Mouse (Mus musculus) intestine, embryonic 14.5 days (tissue): ENCODE measurements around the gene G430095P16Rik. TPM values are rescaled to one million over a fixed set of nuclear protein-coding genes. Genes with fewer than 3 reads are reported as not detected.

Source experiments
- ATAC-seq: fragments of 200-750 bp; cut with Nextera tagmentation; replicated peaks from 2 replicates; pipeline ENCODE4 v1.8.0; 2017; ENCODE audit warnings: low read depth, moderate number of reproducible peaks, moderate TSS enrichment, moderate library complexity; ENCODE audit not compliant: low FRiP score, low TSS enrichment
- DNase-seq: peaks from one replicate; pipeline ENCODE4 v3.0.0-alpha.2; 2018; ENCODE audit warnings: low spot score
- H3K27ac ChIP-seq: fragments of 300-500 bp; sonication (generic); 2 replicates; pipeline ENCODE4 v1.5.1; 2014; ENCODE audit warnings: low read depth, mild to moderate bottlenecking, control low read depth
- H3K27me3 ChIP-seq: fragments of 300-500 bp; sonication (generic); replicated peaks from 2 replicates; pipeline ENCODE4 v1.6.1; 2014; ENCODE audit warnings: low read length, control low read depth; ENCODE audit not compliant: control insufficient read depth, insufficient read depth
- H3K36me3 ChIP-seq: fragments of 300-500 bp; sonication (generic); 2 replicates; pipeline ENCODE4 v1.6.1; 2014; ENCODE audit warnings: low read length, control low read depth; ENCODE audit not compliant: control insufficient read depth, insufficient read depth
- H3K4me1 ChIP-seq: fragments of 300-500 bp; sonication (generic); replicated peaks from 2 replicates; pipeline ENCODE4 v1.6.1; 2014; ENCODE audit warnings: low read length, control low read depth, mixed read lengths; ENCODE audit not compliant: control insufficient read depth, insufficient read depth
- H3K4me2 ChIP-seq: fragments of 300-500 bp; sonication (generic); 2 replicates; pipeline ENCODE4 v1.6.1; 2014; ENCODE audit warnings: low read length
- H3K4me3 ChIP-seq: fragments of 300-500 bp; sonication (generic); 2 replicates; pipeline ENCODE4 v1.5.1; 2014; ENCODE audit warnings: low read depth, low read length, control low read depth, mixed read lengths
- H3K9ac ChIP-seq: fragments of 300-500 bp; sonication (generic); 2 replicates; pipeline ENCODE4 v1.6.1; 2014; ENCODE audit warnings: mild to moderate bottlenecking, low read length
- H3K9me3 ChIP-seq: fragments of 300-500 bp; sonication (generic); 2 replicates; pipeline ENCODE4 v1.6.1; 2016; ENCODE audit warnings: low read length, control low read depth; ENCODE audit not compliant: control insufficient read depth
- WGBS: fragments of 180-500 bp; shearing (Covaris S2); extraction: QIAGEN DNeasy Blood & Tissue Kit; methylation state at CpG from one replicate; pipeline ENCODE4 v1.1.7; 2014; 5-methylcytosine and 5-hydroxymethylcytosine counted together
- polyA plus RNA-seq: library from polyadenylated mRNA; unstranded; fragments of >200 nt; fragmentation: Nextera tagmentation; extraction: Ambion mirVana; gene quantifications from 2 replicates; pipeline ENCODE4 v1.2.1, GENCODE M21; 2014

The G430095P16Rik gene
- polyA plus RNA-seq, 1 experiment from 2014 or later = 3.3 TPM

- no peak for ATAC-seq
- Histone ChIP-seq H3K27me3 (peaks cover 43% of the 10 kb centered on the region), H3K9ac (no peak overlapping the region), H3K4me2 (no peak overlapping the region), H3K4me3 (no peak overlapping the region), H3K9me3 (no peaks in the 10 kb centered on the region), H3K36me3 (peaks cover 7% of the 10 kb centered on the region; the same call in 1 of the 2 replicates), H3K4me1 (peaks cover 15% of the 10 kb centered on the region; the same call in 1 of the 2 replicates), H3K27ac (no peak overlapping the region)
- no peak for DNase-seq
- 27% methylated on average over 5 of the region's 5 CpGs for WGBS
These were observed 34.7 kb downstream of the G430095P16Rik start for GRCm38 (mm10) chr8:84757501-84757900.

GRCm38 (mm10) chr8:84758308-84758707 lies 35.5 kb downstream of the G430095P16Rik start:
- Histone ChIP-seq H3K27ac (no peak overlapping the region), H3K27me3 (peaks cover 43% of the 10 kb centered on the region), H3K4me1 (peaks cover 15% of the 10 kb centered on the region; the same call in 1 of the 2 replicates), H3K9me3 (no peaks in the 10 kb centered on the region), H3K36me3 (peaks cover 7% of the 10 kb centered on the region; the same call in 1 of the 2 replicates), H3K4me3 (no peak overlapping the region), H3K4me2 (no peak overlapping the region), H3K9ac (no peak overlapping the region)
- DNase-seq (no peak), ATAC-seq (no peak)
- 96% methylated on average over 3 of the region's 3 CpGs for WGBS

- peaks cover 43% of the 10 kb centered on the region for H3K27me3 ChIP-seq
- ATAC-seq (no peak), DNase-seq (no peak)
- H3K9ac ChIP-seq = no peak overlapping the region
- no peak overlapping the region for H3K4me2 ChIP-seq
- no peak overlapping the region for H3K4me3 ChIP-seq
- H3K4me1 ChIP-seq = peaks cover 15% of the 10 kb centered on the region; the same call in 1 of the 2 replicates
- H3K27ac ChIP-seq = no peak overlapping the region
- peaks cover 7% of the 10 kb centered on the region; the same call in 1 of the 2 replicates for H3K36me3 ChIP-seq
- 60% methylated on average over 7 of the region's 7 CpGs for WGBS
- no peaks in the 10 kb centered on the region for H3K9me3 ChIP-seq
These were observed 36.3 kb downstream of the G430095P16Rik start for GRCm38 (mm10) chr8:84759126-84759525.

- Histone ChIP-seq H3K27ac (no peak overlapping the region), H3K4me3 (no peak overlapping the region), H3K27me3 (peaks cover 46% of the 10 kb centered on the region), H3K9me3 (no peaks in the 10 kb centered on the region), H3K36me3 (peaks cover 7% of the 10 kb centered on the region; the same call in 1 of the 2 replicates), H3K9ac (no peak overlapping the region), H3K4me1 (peaks cover 15% of the 10 kb centered on the region; the same call in 1 of the 2 replicates), H3K4me2 (no peak overlapping the region)
- DNase-seq = no peak
- ATAC-seq = no peak
- 89% methylated on average over 10 of the region's 10 CpGs for WGBS
These were observed 36.9 kb downstream of the G430095P16Rik start for GRCm38 (mm10) chr8:84759718-84760117.

- H3K36me3 ChIP-seq = peaks cover 7% of the 10 kb centered on the region; the same call in 1 of the 2 replicates
- H3K4me3 ChIP-seq = no peak overlapping the region
- H3K4me2 ChIP-seq = no peak overlapping the region
- peaks cover 49% of the 10 kb centered on the region for H3K27me3 ChIP-seq
- DNase-seq = no peak
- peaks cover 15% of the 10 kb centered on the region; the same call in 1 of the 2 replicates for H3K4me1 ChIP-seq
- WGBS = 53% methylated on average over 7 of the region's 7 CpGs
- no peak overlapping the region for H3K27ac ChIP-seq
- no peaks in the 10 kb centered on the region for H3K9me3 ChIP-seq
- ATAC-seq = no peak
- no peak overlapping the region for H3K9ac ChIP-seq
These were observed 37.6 kb downstream of the G430095P16Rik start for GRCm38 (mm10) chr8:84760405-84760805.

- no peak for DNase-seq
- Histone ChIP-seq H3K9me3 (no peaks in the 10 kb centered on the region), H3K27ac (no peak overlapping the region), H3K4me2 (no peak overlapping the region), H3K36me3 (peaks cover 7% of the 10 kb centered on the region; the same call in 1 of the 2 replicates), H3K4me3 (no peak overlapping the region), H3K27me3 (peaks cover 46% of the 10 kb centered on the region), H3K9ac (no peak overlapping the region), H3K4me1 (peaks cover 15% of the 10 kb centered on the region; the same call in 1 of the 2 replicates)
- ATAC-seq = no peak; the same call in 1 of the 2 replicates
- WGBS = 44% methylated on average over 2 of the region's 2 CpGs
These were observed 38.1 kb downstream of the G430095P16Rik start for GRCm38 (mm10) chr8:84760901-84761300.

GRCm38 (mm10) chr8:84764100-84764499 lies 41.3 kb downstream of the G430095P16Rik start:
- Histone ChIP-seq H3K9ac (no peak overlapping the region), H3K4me2 (no peak overlapping the region), H3K4me1 (peaks cover 7% of the 10 kb centered on the region; the same call in 1 of the 2 replicates), H3K9me3 (no peaks in the 10 kb centered on the region), H3K27me3 (peaks cover 67% of the 10 kb centered on the region), H3K27ac (no peak overlapping the region), H3K4me3 (no peak overlapping the region), H3K36me3 (no peaks in the 10 kb centered on the region)
- no peak for ATAC-seq
- no peak for DNase-seq
- WGBS = 55% methylated on average over 4 of the region's 4 CpGs

GRCm38 (mm10) chr8:84764870-84765495 lies 42.2 kb downstream of the G430095P16Rik start:
- H3K4me3 ChIP-seq = no peak overlapping the region
- ATAC-seq = no peak
- H3K4me2 ChIP-seq = no peak overlapping the region
- no peak for DNase-seq
- no peaks in the 10 kb centered on the region for H3K9me3 ChIP-seq
- no peak overlapping the region for H3K9ac ChIP-seq
- H3K27me3 ChIP-seq = peaks cover 76% of the 10 kb centered on the region
- H3K4me1 ChIP-seq = peaks cover 7% of the 10 kb centered on the region; the same call in 1 of the 2 replicates
- H3K36me3 ChIP-seq = no peaks in the 10 kb centered on the region
- H3K27ac ChIP-seq = no peak overlapping the region
- 82% methylated on average over 17 of the region's 17 CpGs for WGBS

- Histone ChIP-seq H3K27ac (no peak overlapping the region), H3K27me3 (peaks cover 79% of the 10 kb centered on the region)
These were observed 42.8 kb downstream of the G430095P16Rik start for GRCm38 (mm10) chr8:84765629-84766028.

More at GRCm38 (mm10) chr8:84765629-84766028, 42.8 kb downstream of the G430095P16Rik start:
- no peak for ATAC-seq
- Histone ChIP-seq H3K36me3 (no peaks in the 10 kb centered on the region), H3K4me1 (peaks cover 3% of the 10 kb centered on the region; the same call in 1 of the 2 replicates), H3K9me3 (no peaks in the 10 kb centered on the region), H3K4me2 (no peak overlapping the region), H3K9ac (no peak overlapping the region), H3K4me3 (no peak overlapping the region)
- 38% methylated on average over 10 of the region's 10 CpGs for WGBS
- no peak for DNase-seq
